Mouse (Mus musculus) myocyte (in vitro differentiated cells): ENCODE results near the gene Slit3. TPM values are rescaled to one million over a fixed set of nuclear protein-coding genes. Genes with fewer than 3 reads are reported as not detected.

Source experiments
- H3K27me3 ChIP-seq: one replicate; pipeline ENCODE4 v1.6.1; 2011; ENCODE audit not compliant: control insufficient read depth, insufficient read depth, insufficient read length
- H3K36me3 ChIP-seq: one replicate; pipeline ENCODE4 v1.6.1; 2011; ENCODE audit not compliant: control insufficient read depth, insufficient read depth
- H3K4me2 ChIP-seq: one replicate; pipeline ENCODE4 v1.6.1; 2011; ENCODE audit warnings: low read depth, control low read depth
- H3K4me3 ChIP-seq: one replicate; pipeline ENCODE4 v1.5.1; 2011; ENCODE audit warnings: mild to moderate bottlenecking, control low read depth, moderate library complexity
- H3K79me2 ChIP-seq: one replicate; pipeline ENCODE4 v1.6.1; 2011; ENCODE audit not compliant: control insufficient read depth, insufficient read depth
- H3ac ChIP-seq: one replicate; pipeline ENCODE4 v1.6.1; 2011; ENCODE audit not compliant: control insufficient read depth, insufficient read length
- CEBPB ChIP-seq: IDR thresholded peaks from 2 replicates; pipeline ENCODE4 v1.6.1; 2011; ENCODE audit warnings: mild to moderate bottlenecking, moderate library complexity; ENCODE audit not compliant: poor library complexity, insufficient read depth, severe bottlenecking
- E2F4 ChIP-seq: IDR thresholded peaks from one replicate; pipeline ENCODE4 v1.6.1; 2011; ENCODE audit warnings: mild to moderate bottlenecking, control low read depth, moderate library complexity; ENCODE audit not compliant: insufficient read depth
- MAX ChIP-seq: IDR thresholded peaks from one replicate; pipeline ENCODE4 v1.6.1; 2011; ENCODE audit warnings: low read depth, mild to moderate bottlenecking, control low read depth
- MYOD1 ChIP-seq, 3 experiments: IDR thresholded peaks; one replicate each; pipeline ENCODE4 v1.6.1; 2011; ENCODE audit warnings: control low read depth in 2 of 3, low read depth in 2 of 3, mild to moderate bottlenecking in 2 of 3, moderate library complexity in 1 of 3; ENCODE audit not compliant: insufficient read length in 2 of 3, control insufficient read depth in 1 of 3
- MYOG ChIP-seq, 3 experiments: IDR thresholded peaks; one replicate each; pipeline ENCODE4 v1.6.1; 2011; ENCODE audit warnings: control low read depth in 2 of 3, low read depth in 2 of 3, mild to moderate bottlenecking in 2 of 3; ENCODE audit not compliant: insufficient read length in 2 of 3, control insufficient read depth in 1 of 3, insufficient read depth in 1 of 3
- POLR2A ChIP-seq: IDR thresholded peaks from one replicate; pipeline ENCODE4 v1.6.1; 2011; ENCODE audit warnings: low read depth, mild to moderate bottlenecking, control low read depth, moderate library complexity; ENCODE audit not compliant: insufficient read length
- POLR2AphosphoS2 ChIP-seq: IDR thresholded peaks from one replicate; pipeline ENCODE4 v1.6.1; 2011; ENCODE audit warnings: low read depth, control low read depth; ENCODE audit not compliant: insufficient read length
- REST ChIP-seq: IDR thresholded peaks from one replicate; pipeline ENCODE4 v1.6.1; 2011; ENCODE audit warnings: mild to moderate bottlenecking, control low read depth, moderate library complexity; ENCODE audit not compliant: insufficient read depth, insufficient read length
- SRF ChIP-seq: IDR thresholded peaks from one replicate; pipeline ENCODE4 v1.6.1; 2011; ENCODE audit warnings: low read depth; ENCODE audit not compliant: control insufficient read depth, insufficient read length
- TCF12 ChIP-seq: IDR thresholded peaks from one replicate; pipeline ENCODE4 v1.6.1; 2011; ENCODE audit warnings: mild to moderate bottlenecking, control low read depth; ENCODE audit not compliant: poor library complexity, insufficient read depth, severe bottlenecking
- TCF3 ChIP-seq: IDR thresholded peaks from one replicate; pipeline ENCODE4 v1.6.1; 2011; ENCODE audit warnings: low read depth, control low read depth; ENCODE audit not compliant: insufficient read length
- USF1 ChIP-seq: IDR thresholded peaks from one replicate; pipeline ENCODE4 v1.6.1; 2011; ENCODE audit warnings: low read depth, mild to moderate bottlenecking, control low read depth, moderate library complexity
- polyA plus RNA-seq: library from polyadenylated mRNA; unstranded; fragments of >200 nt; fragmentation: generic; extraction: Trizol; gene quantifications from one replicate; pipeline ENCODE4 v1.2.1, GENCODE M21; 2012; ENCODE audit warnings: missing spikeins

Gene Slit3
- polyA plus RNA-seq, 1 experiment = not detected

- no peak overlapping the region for H3K4me3 ChIP-seq
- H3K27me3 ChIP-seq = no peaks in the 10 kb centered on the region
- no peaks in the 10 kb centered on the region for H3K36me3 ChIP-seq
- TF ChIP-seq SRF = no peak
- no peaks in the 10 kb centered on the region for H3K79me2 ChIP-seq
- no peak overlapping the region for H3ac ChIP-seq
- H3K4me2 ChIP-seq = peak overlapping the region; percentile 0
These were observed 30.2 kb upstream of the Slit3 start for GRCm38 (mm10) chr11:35090629-35091335.

- Histone ChIP-seq H3K4me3 (no peak overlapping the region), H3K27me3 (no peaks in the 10 kb centered on the region), H3ac (no peak overlapping the region), H3K4me2 (no peak overlapping the region), H3K79me2 (no peaks in the 10 kb centered on the region), H3K36me3 (no peaks in the 10 kb centered on the region)
- TF ChIP-seq E2F4 (no peak), USF1 (no peak), MAX (no peak), TCF3 (no peak), POLR2A (no peak), MYOG (IDR thresholded peaks at IDR 0.05; ENCODE audit: control insufficient read depth in 1 of 3, insufficient read depth in 1 of 3, insufficient read length in 2 of 3, low read depth in 2 of 3) (no peak), SRF (no peak), TCF12 (no peak), POLR2AphosphoS2 (no peak), REST (no peak), MYOD1 (IDR thresholded peaks at IDR 0.05; ENCODE audit: control insufficient read depth in 1 of 3, insufficient read length in 2 of 3, low read depth in 2 of 3) (no peak), CEBPB (no peak)
These were observed 24.5 kb upstream of the Slit3 start for GRCm38 (mm10) chr11:35096538-35096937.

- H3K79me2 ChIP-seq = no peaks in the 10 kb centered on the region
- H3K36me3 ChIP-seq = no peaks in the 10 kb centered on the region
- no peak overlapping the region for H3K4me3 ChIP-seq
- H3ac ChIP-seq = no peak overlapping the region
- TF ChIP-seq TCF3 (no peak), USF1 (no peak), MAX (no peak), TCF12 (no peak), E2F4 (no peak), SRF (no peak), CEBPB (no peak), POLR2AphosphoS2 (no peak), POLR2A (no peak), MYOD1 (IDR thresholded peaks at IDR 0.05; ENCODE audit: control insufficient read depth in 1 of 3, insufficient read length in 2 of 3, low read depth in 2 of 3) (no peak), REST (no peak), MYOG (IDR thresholded peaks at IDR 0.05; ENCODE audit: control insufficient read depth in 1 of 3, insufficient read depth in 1 of 3, insufficient read length in 2 of 3, low read depth in 2 of 3) (no peak)
- H3K4me2 ChIP-seq = no peak overlapping the region
- H3K27me3 ChIP-seq = no peaks in the 10 kb centered on the region
These were observed 11.2 kb upstream of the Slit3 start for GRCm38 (mm10) chr11:35109781-35110180.

- Histone ChIP-seq H3K36me3 (no peaks in the 10 kb centered on the region), H3K79me2 (no peaks in the 10 kb centered on the region), H3K27me3 (no peaks in the 10 kb centered on the region), H3K4me3 (no peak overlapping the region), H3K4me2 (no peak overlapping the region), H3ac (no peak overlapping the region)
- no peak for TF ChIP-seq POLR2AphosphoS2
- no peak for TF ChIP-seq MYOG (IDR thresholded peaks at IDR 0.05; ENCODE audit: control insufficient read depth in 1 of 3, insufficient read depth in 1 of 3, insufficient read length in 2 of 3, low read depth in 2 of 3)
- TF ChIP-seq E2F4 = no peak
- TF ChIP-seq POLR2A = no peak
- no peak for TF ChIP-seq MAX
- TF ChIP-seq CEBPB = no peak
- TF ChIP-seq SRF = no peak
- TF ChIP-seq TCF3 = no peak
- no peak for TF ChIP-seq MYOD1 (IDR thresholded peaks at IDR 0.05; ENCODE audit: control insufficient read depth in 1 of 3, insufficient read length in 2 of 3, low read depth in 2 of 3)
- TF ChIP-seq TCF12 = no peak
- TF ChIP-seq REST = no peak
- no peak for TF ChIP-seq USF1
These were observed 10.2 kb upstream of the Slit3 start for GRCm38 (mm10) chr11:35110784-35111183.

- no peak overlapping the region for H3K4me3 ChIP-seq
- no peak for TF ChIP-seq REST
- no peak for TF ChIP-seq MAX
- no peak for TF ChIP-seq MYOD1 (IDR thresholded peaks at IDR 0.05; ENCODE audit: control insufficient read depth in 1 of 3, insufficient read length in 2 of 3, low read depth in 2 of 3)
- TF ChIP-seq TCF12 = no peak
- no peak for TF ChIP-seq TCF3
- TF ChIP-seq USF1 = no peak
- no peak for TF ChIP-seq POLR2A
- no peak for TF ChIP-seq POLR2AphosphoS2
- H3K79me2 ChIP-seq = no peaks in the 10 kb centered on the region
- H3K36me3 ChIP-seq = no peaks in the 10 kb centered on the region
- H3K27me3 ChIP-seq = no peaks in the 10 kb centered on the region
- no peak overlapping the region for H3ac ChIP-seq
- no peak overlapping the region for H3K4me2 ChIP-seq
These were observed 7.7 kb upstream of the Slit3 start for GRCm38 (mm10) chr11:35113290-35113689.
